Mouse (Mus musculus) liver, adult (tissue): ENCODE data around the gene Nprl3.
"Not testable (repeated sequence)": the region's sequence is repeated elsewhere in the genome, so short reads cannot be mapped to it uniquely, and the experiment has no call there.

ENCODE experiments used
- GATA4 ChIP-seq: IDR thresholded peaks from 2 replicates; pipeline ENCODE4 v1.6.1; 2014; ENCODE audit warnings: mild to moderate bottlenecking, low read length; ENCODE audit not compliant: insufficient replicate concordance

The Nprl3 gene

DNA sequence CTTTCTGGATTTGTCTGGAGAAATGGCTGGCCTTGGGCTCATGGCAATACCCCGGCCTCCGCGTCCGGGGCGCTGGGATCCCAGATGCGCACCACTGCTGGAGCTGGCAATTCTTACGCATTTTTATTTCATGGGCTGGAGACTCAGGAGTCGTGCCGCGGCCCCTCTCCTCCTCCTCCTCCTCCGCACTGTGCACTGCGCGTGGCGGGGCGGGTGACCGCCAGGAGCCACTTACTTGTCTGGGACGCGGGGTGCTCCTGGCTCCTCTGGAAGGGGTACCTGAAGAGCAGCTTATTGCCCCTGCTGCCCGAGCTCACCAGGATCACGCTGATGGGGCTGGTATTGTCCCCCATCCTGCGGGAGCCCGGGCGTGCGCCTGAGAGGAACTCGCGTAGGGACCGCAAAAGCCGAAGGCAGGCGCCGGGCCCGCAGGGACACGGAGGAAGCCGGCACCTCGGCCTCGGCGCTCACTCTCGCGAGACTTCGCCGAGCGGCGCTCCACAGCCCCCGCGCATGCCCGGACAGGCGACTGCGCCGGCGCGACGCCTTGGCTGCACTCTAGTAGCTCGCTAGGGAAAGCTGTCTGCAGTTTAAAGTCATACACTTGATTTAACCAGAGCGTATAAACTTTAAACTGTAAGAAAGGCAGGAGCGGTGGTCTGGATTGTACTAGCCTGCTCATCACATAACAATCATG, at the start of gene Nprl3:
TSS of gene Nprl3 (minus strand) at position 520 of the 697 bp plus-strand sequence.
- TF ChIP-seq GATA4 = no peak

DNA sequence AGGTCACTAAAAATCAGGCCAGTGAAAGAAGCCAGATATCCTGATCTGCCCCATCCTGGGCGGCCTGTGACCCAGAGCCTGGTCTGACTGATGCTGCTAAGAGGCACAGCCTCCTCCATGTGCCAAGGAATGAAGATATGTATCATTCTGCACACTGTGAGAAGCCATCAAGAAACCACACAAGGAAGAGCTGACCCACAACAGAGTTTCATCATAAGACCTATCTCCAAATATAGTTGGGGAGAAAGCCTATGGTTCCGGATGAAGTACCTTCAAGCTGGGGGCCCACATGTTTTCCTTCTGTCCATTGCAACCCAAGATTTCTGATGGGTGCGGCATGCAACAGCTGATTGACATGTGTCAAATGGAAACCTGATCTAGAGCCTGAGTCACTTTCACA, 48.5 kb upstream of the Nprl3 start:
- TF ChIP-seq GATA4 = no peak

DNA sequence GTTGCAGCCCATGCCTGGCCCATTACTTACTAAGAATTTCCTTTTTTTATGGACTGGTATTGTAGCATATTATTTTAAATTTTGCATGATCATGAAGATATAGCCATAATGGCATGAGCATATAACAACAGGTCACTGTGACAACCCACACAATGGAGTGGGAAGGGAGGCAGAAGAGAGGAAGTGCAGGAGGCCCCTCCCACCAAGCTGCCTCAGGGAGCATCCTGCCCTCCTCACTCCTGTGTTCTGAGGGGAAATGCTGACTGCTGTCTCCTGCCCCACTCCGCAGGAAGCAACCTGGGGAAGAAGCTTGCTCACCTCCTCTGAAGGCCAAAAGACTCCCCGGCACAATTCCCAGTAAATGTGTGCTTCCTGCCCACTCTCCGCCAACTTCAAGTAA, 42.4 kb upstream of the Nprl3 start:
- no peak for TF ChIP-seq GATA4

DNA sequence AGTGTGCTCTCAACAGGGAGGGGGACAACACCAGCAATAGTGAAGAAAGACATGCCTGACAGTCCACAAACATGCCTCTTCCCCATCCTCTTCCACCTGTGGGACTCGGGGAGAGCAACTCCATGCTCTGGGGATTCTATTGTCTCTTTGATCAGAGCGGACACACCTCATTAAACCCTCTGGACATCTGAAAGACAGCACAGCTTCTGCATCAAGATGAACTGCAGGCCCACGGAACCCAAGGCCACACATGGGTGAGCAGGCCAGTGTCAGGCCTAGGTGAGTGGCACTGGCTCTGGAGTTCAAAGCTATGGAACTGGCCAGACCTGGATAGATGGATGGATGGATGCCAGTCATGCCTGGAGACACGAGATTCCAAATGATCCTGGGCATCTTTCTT, 41.9 kb upstream of the Nprl3 start:
- TF ChIP-seq GATA4 = no peak

DNA sequence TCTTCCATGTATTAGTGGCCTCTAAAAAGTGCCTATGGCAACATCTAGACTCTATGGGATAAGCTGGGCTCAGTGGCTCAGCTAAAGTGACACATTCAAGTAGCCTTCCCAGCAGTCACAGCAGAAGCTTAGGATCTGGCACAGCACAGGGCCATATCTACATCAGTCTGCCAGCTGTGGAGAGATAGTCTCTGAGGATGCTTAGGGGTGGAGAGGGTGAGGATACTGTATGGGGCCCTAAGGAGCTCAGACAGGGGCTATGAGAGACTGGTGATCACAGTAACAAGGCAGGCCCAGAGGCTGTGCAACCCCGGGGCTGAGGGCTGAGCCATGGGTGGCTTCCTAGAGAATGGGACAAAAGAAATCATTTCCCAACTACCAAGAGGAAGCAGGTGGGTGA, 39.5 kb upstream of the Nprl3 start:
- no peak for TF ChIP-seq GATA4

DNA sequence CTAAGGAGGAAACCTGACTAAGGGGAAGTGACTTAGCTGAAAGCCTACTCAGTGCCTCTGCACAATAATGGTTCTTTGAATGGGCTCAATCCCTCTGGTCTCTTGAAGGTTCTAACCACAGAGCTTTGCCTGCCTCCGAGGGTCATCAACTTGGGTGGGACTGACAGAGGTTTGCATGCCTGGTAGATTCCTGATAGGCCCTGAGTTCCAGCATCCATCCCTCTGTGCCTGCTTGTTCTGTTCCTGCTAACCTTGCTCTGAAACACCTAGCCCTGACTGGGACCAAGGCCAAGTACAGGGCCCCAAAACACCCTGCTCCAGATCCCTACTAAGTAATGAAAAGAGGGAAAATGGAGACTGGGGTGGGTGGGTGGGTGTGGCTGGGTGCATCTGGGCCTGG, 35.9 kb upstream of the Nprl3 start:
- no peak for TF ChIP-seq GATA4

DNA sequence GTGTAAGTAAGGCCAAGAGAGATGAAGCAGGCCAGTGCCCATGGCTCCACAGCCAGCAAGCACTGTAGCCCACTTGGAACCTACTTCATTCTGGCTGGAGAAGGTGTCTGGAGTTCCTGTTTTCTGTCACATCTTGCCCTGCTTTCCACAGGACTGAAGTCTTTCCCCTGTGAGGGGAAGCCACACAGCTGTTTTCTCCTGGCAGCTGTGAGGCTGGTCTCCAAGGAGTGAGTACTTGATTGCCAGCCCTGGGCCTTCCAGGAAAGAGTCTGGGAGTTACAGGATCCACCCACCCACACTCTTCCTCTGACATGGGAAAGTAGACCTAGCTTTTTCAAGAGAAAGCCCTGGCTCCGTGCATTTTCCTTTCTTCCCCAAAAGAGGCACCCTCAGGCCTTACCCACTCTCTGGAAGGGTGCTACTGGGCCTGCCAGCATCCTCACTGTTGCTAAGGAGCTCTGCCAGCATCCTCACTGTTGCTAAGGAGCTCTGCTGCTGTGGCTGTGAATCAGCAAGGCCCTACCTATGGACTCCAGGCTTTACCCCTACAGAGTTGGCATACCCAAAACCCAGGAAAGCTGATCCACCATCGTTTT, 35.4 kb upstream of the Nprl3 start:
- no peak for TF ChIP-seq GATA4

DNA sequence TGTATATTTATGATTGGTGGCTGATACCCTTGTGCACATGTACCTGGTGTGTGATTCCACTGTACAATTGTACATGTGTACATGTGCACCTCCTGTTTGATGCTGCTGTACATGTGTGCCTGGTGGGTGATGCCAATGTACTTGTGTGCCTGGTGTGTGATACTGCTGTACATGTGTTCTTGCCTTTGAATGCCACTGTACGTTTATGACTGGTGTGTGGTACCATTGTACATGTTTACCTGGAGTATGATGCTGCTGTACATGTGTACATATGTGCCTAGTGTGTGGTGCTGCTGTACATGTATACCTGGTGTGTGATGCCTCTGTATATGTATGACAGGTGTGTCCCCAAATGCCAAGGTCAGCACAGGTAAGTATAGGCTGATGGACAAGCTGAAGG, 34.0 kb upstream of the Nprl3 start:
- TF ChIP-seq GATA4 = no peak

DNA sequence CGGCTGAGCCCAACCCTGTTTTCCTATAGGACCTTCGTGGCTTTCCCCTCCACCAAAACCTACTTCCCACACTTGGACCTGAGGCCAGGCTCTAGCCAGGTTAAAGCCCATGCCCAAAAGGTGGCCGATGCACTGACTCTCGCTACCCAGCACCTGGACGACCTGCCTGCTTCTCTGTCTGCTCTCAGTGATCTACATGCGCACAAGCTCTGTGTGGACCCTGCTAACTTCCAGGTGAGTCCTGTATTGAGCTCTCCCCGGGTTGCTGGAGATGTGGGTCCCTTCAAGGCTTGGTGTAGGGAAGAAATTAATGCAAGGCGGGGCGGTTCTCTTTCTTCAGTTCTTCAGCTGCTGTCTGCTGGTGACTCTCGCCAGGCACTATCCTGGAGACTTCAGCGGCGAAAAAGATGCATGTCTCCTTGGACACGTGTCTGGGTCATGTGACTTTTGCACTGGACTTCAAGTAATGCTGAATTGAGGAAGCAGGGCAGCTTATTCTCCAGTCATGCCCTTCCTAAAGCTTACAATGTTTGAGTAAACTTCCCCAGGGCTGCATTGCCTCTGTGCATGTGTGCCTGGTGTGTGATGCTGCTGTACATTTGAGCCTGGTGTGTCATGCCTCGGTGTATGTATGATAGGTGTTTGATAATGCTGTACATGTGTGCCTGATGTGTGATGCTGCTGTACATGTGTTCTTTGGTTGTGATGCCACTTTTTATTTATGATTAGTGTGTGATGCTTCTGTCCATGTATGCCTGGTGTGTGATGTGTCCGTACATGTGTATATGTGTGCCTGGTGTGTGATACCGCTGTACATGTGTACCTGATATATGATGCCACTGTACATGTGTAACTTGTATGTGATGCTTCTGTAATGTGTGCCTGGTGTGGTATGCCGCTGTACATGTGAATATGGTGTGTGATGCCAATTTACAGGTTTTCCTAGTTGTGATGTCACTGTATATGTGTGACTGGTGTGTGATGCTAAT, 33.1 kb upstream of the Nprl3 start:
- TF ChIP-seq GATA4 = no peak

DNA sequence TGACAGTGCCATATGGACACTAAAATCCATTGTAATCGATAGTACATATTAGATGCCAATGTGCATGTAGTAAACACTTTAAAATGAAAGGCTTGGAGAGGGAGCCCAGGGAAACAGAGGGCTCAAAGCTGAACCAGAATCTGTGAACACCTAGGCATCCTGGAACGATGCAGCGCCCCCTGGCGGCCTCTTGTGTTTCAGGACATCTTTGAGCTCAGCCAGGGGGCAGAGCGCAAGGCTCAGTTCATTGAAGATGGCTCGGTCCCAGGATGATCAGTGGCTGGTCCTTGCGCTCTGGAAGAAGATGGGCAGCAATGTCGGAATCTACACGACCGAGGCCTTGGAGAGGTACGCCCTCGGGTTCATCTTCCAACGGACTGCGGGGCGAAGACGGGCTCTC, 32.4 kb upstream of the Nprl3 start, which contains the start of gene Hbq1a:
TSS of gene Hbq1a (plus strand) at position 205 of the 400 bp plus-strand sequence.
- not testable (repeated sequence) for TF ChIP-seq GATA4

DNA sequence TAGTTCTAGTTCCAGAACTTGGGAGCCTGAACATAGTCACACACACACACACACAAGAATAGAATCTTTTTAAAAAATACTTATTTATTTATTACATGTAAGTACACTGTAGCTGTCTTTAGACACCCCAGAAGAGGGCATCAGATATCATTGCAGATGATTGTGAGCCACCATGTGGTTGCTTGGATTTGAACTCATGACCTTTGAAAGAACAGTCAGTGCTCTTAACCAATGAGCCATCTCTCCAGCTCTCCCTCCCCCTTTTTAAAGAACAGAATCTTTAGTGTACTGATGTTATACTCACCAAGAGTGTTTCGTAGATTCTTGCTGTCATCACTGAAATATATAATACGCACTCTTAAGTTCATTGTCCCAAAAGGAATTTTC, 31.0 kb upstream of the Nprl3 start:
- no peak for TF ChIP-seq GATA4

DNA sequence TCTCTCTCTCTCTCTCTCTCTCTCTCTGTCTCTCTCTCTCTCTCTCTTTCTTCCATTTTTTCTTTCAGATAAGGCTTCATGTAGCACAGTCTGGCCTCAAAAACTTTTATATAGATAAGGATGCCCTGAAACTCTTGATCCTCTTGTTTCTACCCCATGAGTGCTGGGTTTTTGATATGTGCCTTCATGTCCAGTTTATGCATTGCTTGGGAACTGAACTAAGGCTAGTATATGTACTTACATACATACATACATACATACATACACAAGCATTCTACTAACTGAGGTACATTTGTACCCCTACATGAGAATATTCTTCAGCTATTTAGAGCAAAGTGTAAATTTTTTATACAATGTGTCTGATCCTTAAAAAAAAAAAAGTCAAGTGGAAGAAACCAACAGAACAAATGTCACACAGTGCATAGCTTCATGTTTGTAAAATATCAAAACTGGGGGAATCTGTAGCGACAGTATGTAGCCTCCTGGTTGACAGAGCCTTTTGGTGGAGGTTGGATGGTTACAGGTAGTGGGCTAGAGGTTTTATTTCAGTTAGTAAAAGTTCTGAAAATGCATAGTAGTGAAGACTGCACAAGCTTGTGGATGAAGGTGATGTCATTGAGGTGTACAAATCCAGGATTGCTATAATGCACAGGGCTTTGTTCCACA, 30.5 kb upstream of the Nprl3 start:
- TF ChIP-seq GATA4 = no peak

DNA sequence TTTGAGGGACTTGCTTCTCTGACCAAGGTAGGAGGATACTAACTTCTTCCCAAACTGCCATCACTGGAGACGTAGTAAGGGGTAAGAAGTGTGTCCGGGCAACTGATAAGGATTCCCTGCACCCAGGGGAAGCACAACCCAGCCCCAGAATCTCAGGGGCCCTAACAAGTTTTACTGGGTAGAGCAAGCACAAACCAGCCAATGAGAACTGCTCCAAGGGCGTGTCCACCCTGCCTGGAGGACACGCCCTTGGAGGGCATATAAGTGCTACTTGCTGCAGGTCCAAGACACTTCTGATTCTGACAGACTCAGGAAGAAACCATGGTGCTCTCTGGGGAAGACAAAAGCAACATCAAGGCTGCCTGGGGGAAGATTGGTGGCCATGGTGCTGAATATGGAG, 28.7 kb upstream of the Nprl3 start, which contains the start of gene Hba-a2:
TSS of gene Hba-a2 (plus strand) at position 287 of the 400 bp plus-strand sequence.
- TF ChIP-seq GATA4 = not testable (repeated sequence)

DNA sequence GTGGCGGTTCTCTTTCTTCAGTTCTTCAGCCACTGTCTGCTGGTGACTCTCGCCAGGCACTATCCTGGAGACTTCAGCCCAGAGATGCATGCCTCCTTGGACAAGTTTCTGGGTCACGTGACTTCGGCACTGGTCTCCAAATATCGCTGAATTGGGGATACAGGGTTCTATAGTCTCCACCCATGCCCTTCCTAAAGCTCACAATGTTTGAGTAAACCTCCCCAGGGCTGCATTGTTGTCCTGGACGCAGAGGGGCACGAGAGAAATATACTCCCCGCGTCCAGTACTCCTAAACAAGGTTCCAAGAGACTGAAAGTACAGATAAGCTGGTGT, 20.0 kb upstream of the Nprl3 start:
- TF ChIP-seq GATA4 = no peak
